Mouse (Mus musculus) heart, postnatal 0 days (tissue): ENCODE measurements around the gene Slc46a2. TPM values are rescaled to one million over a fixed set of nuclear protein-coding genes. Genes with fewer than 3 reads are reported as not detected.
A peak's percentile ranks its signal among the peaks of the same experiment; 100 is the strongest.

Experiments used
- ATAC-seq: fragments of 200-750 bp; cut with Nextera tagmentation; 2 replicates; pipeline ENCODE4 v1.8.0; 2017; ENCODE audit warnings: low read depth, moderate number of reproducible peaks, moderate library complexity; ENCODE audit not compliant: insufficient read depth
- DNase-seq: peaks from one replicate; pipeline ENCODE4 v3.0.0-alpha.2; 2016; ENCODE audit warnings: low spot score
- H3K27ac ChIP-seq: fragments of 300-500 bp; sonication (generic); 2 replicates; pipeline ENCODE4 v1.5.1; 2014; ENCODE audit warnings: low read depth, mild to moderate bottlenecking
- H3K27me3 ChIP-seq: fragments of 300-500 bp; sonication (generic); 2 replicates; pipeline ENCODE4 v1.6.1; 2014; ENCODE audit warnings: low read length, mixed read lengths; ENCODE audit not compliant: control insufficient read depth, insufficient read depth
- H3K36me3 ChIP-seq: fragments of 300-500 bp; sonication (generic); replicated peaks from 2 replicates; pipeline ENCODE4 v1.6.1; 2014; ENCODE audit warnings: low read length, mixed read lengths; ENCODE audit not compliant: control insufficient read depth, insufficient read depth
- H3K4me1 ChIP-seq: fragments of 300-500 bp; sonication (generic); 2 replicates; pipeline ENCODE4 v1.6.1; 2014; ENCODE audit warnings: antibody characterized with exemption; ENCODE audit not compliant: control insufficient read depth, insufficient read depth
- H3K4me2 ChIP-seq: fragments of 300-500 bp; sonication (generic); 2 replicates; pipeline ENCODE4 v1.6.1; 2014; ENCODE audit warnings: low read depth, mild to moderate bottlenecking, low read length, moderate library complexity
- H3K4me3 ChIP-seq: fragments of 300-500 bp; sonication (generic); 2 replicates; pipeline ENCODE4 v1.5.1; 2014; ENCODE audit warnings: low read depth, low read length
- H3K9ac ChIP-seq: fragments of 300-500 bp; sonication (generic); replicated peaks from 2 replicates; pipeline ENCODE4 v1.6.1; 2014; ENCODE audit warnings: low read depth, low read length, mixed read lengths
- H3K9me3 ChIP-seq: fragments of 300-500 bp; sonication (generic); replicated peaks from 2 replicates; pipeline ENCODE4 v1.6.1; 2016; ENCODE audit warnings: low read length; ENCODE audit not compliant: control insufficient read depth
- CTCF ChIP-seq: IDR thresholded peaks from 2 replicates; pipeline ENCODE4 v1.5.1; 2016; ENCODE audit warnings: antibody characterized with exemption, control low read depth, low read depth
- EP300 ChIP-seq: IDR thresholded peaks from 2 replicates; pipeline ENCODE4 v1.6.1; 2016; ENCODE audit warnings: antibody characterized with exemption, low read depth
- WGBS: fragments of 180-500 bp; shearing (Covaris S2); extraction: QIAGEN DNeasy Blood & Tissue Kit; methylation state at CpG from one replicate; pipeline ENCODE4 v1.1.7; 2014; 5-methylcytosine and 5-hydroxymethylcytosine counted together
- polyA plus RNA-seq: library from polyadenylated mRNA; unstranded; fragments of >200 nt; fragmentation: Nextera tagmentation; extraction: Ambion mirVana; gene quantifications from 2 replicates; pipeline ENCODE4 v1.2.1, GENCODE M21; 2015
- total RNA-seq: library from RNA; depleted of rRNA; stranded (reverse); fragments of >200 nt; gene quantifications from 2 replicates; pipeline ENCODE4 v1.2.3, GENCODE M21; 2014; ENCODE audit warnings: low replicate concordance; rRNA removed

Slc46a2 gene
- total and polyA plus RNA-seq, 2 experiments from 2014 or later, result 0.14 to 2.5 TPM

DNA sequence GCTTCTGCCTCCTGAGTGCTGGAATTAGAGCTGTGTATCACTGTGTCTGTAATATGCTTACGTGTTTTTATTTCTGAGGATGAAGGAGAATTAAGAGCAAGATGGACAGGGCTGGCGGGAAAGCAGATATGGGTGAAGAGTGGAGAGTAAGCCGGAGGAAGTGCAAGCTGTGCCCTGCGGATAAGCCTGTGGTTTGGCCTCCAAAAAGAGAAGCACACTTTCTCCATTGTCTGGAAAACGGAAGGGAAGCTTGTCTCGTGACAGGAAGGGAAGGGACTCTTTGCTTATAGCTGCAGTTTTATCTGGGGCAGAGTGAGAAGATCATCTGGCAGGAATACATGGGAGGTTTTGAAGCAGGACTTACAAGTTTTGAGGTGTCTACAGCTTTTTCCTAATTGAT is 51.0 kb downstream of the Slc46a2 start:
- Histone ChIP-seq H3K4me3 (no peak overlapping the region), H3K27me3 (no peaks in the 10 kb centered on the region), H3K9ac (no peak overlapping the region), H3K9me3 (no peaks in the 10 kb centered on the region), H3K36me3 (no peaks in the 10 kb centered on the region), H3K4me2 (no peak overlapping the region), H3K4me1 (peaks cover 3% of the 10 kb centered on the region; the same call in 1 of the 2 replicates), H3K27ac (peak overlapping the region; percentile 46; the same call in 1 of the 2 replicates)
- no peak for DNase-seq
- 47% methylated on average over 6 of the region's 6 CpGs for WGBS
- ATAC-seq, result peak; percentile 43; the same call in 1 of the 2 replicates
- TF ChIP-seq EP300 (no peak), CTCF (no peak)

DNA sequence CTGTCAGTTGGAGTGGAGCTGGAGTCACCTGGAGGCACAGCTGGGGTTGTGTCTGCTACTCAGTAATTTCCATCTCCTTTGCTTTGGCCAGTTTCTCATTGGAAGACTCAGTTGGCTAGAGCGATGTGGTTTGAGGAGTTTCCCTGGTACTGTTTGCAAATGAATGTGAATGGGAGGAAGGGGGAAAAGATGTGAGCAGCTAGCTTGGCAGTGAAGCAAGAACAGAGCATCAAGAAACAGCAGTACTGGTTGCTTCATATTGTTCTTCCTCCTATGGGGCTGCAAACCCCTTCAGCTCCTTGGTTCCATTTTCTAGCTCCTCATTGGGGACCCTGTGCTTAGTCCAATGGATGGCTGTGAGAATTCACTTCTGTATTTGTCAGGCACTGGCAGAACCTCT is 52.5 kb downstream of the Slc46a2 start:
- peaks cover 6% of the 10 kb centered on the region for H3K36me3 ChIP-seq
- no peak for TF ChIP-seq EP300
- H3K27me3 ChIP-seq, result no peaks in the 10 kb centered on the region
- H3K9ac ChIP-seq, result no peak overlapping the region
- no peak overlapping the region for H3K27ac ChIP-seq
- DNase-seq, result no peak
- 68% methylated on average over 1 of the region's 1 CpGs for WGBS
- no peak overlapping the region for H3K4me2 ChIP-seq
- ATAC-seq, result no peak
- no peaks in the 10 kb centered on the region for H3K9me3 ChIP-seq
- H3K4me1 ChIP-seq, result peaks cover 3% of the 10 kb centered on the region; the same call in 1 of the 2 replicates
- no peak overlapping the region for H3K4me3 ChIP-seq

DNA sequence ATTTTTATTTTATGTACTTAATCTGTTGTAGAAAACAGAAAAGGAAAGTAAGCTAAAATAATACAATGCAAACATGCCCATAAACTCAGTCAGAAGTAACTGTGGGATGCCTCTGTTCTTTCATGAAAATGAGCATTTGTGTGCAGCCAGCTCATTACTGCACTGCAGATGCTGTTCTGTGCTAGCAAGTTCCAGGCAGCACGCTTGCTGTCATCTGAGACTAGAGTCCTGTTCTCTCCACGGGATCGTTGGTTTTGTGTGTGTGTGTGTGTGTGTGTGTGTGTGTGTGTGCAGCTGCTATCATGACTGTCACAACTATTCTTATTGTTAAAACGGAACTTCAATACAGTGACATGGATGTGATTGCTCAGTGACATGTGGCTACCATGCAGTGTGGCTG is 53.0 kb downstream of the Slc46a2 start:
- TF ChIP-seq CTCF (no peak), EP300 (no peak)
- H3K9ac ChIP-seq, result no peak overlapping the region
- no peak overlapping the region for H3K27ac ChIP-seq
- H3K9me3 ChIP-seq, result no peaks in the 10 kb centered on the region
- H3K4me1 ChIP-seq, result peaks cover 3% of the 10 kb centered on the region; the same call in 1 of the 2 replicates
- ATAC-seq (no peak), DNase-seq (no peak)
- H3K36me3 ChIP-seq, result peaks cover 9% of the 10 kb centered on the region
- no peaks in the 10 kb centered on the region for H3K27me3 ChIP-seq
- H3K4me3 ChIP-seq, result no peak overlapping the region
- H3K4me2 ChIP-seq, result no peak overlapping the region
- WGBS, result 56% methylated on average over 4 of the region's 4 CpGs

DNA sequence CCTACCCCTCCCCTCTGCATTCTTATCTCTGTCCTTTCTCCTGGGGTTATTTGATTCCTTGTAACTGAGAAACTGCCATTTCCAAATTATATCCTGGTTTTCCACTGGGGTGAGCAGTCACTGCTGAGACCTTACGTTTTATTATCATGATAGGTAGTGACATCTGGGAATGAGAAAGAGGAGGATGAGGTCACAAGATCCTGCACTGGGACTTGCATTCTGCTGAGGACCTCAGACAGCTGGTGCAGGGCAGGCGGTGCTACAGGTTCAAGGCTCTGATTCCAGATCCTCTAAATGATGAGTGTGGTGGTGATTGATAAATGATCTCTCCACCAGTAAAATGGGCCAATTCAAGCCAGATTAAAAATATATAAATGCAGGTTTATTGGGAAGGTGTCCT is 54.4 kb downstream of the Slc46a2 start:
- TF ChIP-seq EP300, result no peak
- no peak for TF ChIP-seq CTCF
- no peak overlapping the region for H3K9ac ChIP-seq
- no peak overlapping the region for H3K27ac ChIP-seq
- H3K4me1 ChIP-seq, result peaks cover 3% of the 10 kb centered on the region; the same call in 1 of the 2 replicates
- DNase-seq (no peak), ATAC-seq (no peak)
- no peak overlapping the region for H3K4me3 ChIP-seq
- H3K36me3 ChIP-seq, result peaks cover 9% of the 10 kb centered on the region
- H3K4me2 ChIP-seq, result no peak overlapping the region
- 69% methylated on average over 2 of the region's 2 CpGs for WGBS
- no peaks in the 10 kb centered on the region for H3K27me3 ChIP-seq
- H3K9me3 ChIP-seq, result no peaks in the 10 kb centered on the region

DNA sequence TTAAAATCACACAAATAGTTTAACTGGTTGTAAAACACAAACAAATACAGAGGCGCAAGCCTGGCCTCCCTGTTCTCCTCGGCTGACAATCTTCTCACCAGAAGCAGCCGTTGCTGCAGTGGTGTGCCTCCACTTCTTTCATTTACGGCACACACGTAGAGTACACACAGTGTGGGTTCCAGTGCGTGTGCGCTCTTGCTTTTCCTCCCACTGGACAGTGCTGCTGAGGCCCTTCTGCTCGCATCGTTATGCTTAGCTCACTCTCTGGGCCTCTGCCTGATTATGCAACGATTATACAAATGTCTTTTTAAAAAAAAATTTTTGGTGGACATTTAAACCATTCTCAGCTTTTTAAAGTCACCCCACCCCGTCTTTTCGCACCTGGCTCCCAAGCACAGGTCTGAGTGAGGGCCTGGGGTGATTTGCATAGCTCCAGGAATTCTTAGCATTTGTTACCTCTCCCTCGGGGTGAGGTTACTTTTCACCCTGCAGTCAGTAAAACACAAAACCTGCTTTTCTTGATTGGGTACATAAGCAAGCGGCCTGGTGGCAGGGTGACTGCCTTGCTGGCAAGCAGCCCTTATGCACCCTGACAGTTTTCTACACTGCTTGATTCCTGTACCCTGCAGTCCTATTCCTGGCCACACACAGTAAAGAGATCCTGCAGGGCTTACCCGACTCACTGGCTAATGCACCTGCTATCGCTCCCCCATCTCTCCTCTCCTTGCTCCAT is 55.0 kb downstream of the Slc46a2 start:
- H3K9me3 ChIP-seq, result no peaks in the 10 kb centered on the region
- H3K36me3 ChIP-seq, result peaks cover 9% of the 10 kb centered on the region
- no peaks in the 10 kb centered on the region for H3K27me3 ChIP-seq
- ATAC-seq, result peak; percentile 34; the same call in 1 of the 2 replicates
- 67% methylated on average over 16 of the region's 16 CpGs for WGBS
- no peak overlapping the region for H3K9ac ChIP-seq
- DNase-seq, result no peak
- H3K27ac ChIP-seq, result no peak overlapping the region
- peaks cover 3% of the 10 kb centered on the region; the same call in 1 of the 2 replicates for H3K4me1 ChIP-seq
- H3K4me3 ChIP-seq, result no peak overlapping the region
- no peak for TF ChIP-seq CTCF
- no peak for TF ChIP-seq EP300
- no peak overlapping the region for H3K4me2 ChIP-seq

Other genes with a start within 250 kb of the Slc46a2 start
- 10.3 and 17.3 TPM in 2 replicates for gene Inip, start 113.5 kb downstream of the Slc46a2 start, total RNA-seq
- gene Inip, start 113.5 kb downstream of the Slc46a2 start, polyA plus RNA-seq, result 23.6 and 25.2 TPM in 2 replicates
- gene Snx30, start 109.2 kb downstream of the Slc46a2 start, total RNA-seq, result 3.7 and 4.5 TPM in 2 replicates
- gene Snx30, start 109.2 kb downstream of the Slc46a2 start, polyA plus RNA-seq, result 2.9 and 3.3 TPM in 2 replicates
- not detected in 2 replicates for gene Mup4, start 45.7 kb upstream of the Slc46a2 start, total RNA-seq
- gene Mup4, start 45.7 kb upstream of the Slc46a2 start, polyA plus RNA-seq, result not detected in 2 replicates
- not detected in 2 replicates for gene Mup6, start 49.2 kb upstream of the Slc46a2 start, total RNA-seq
- gene Mup6, start 49.2 kb upstream of the Slc46a2 start, polyA plus RNA-seq, result not detected in 2 replicates
- not detected in 2 replicates for gene Mup7, start 155.4 kb upstream of the Slc46a2 start, total RNA-seq
- gene Mup7, start 155.4 kb upstream of the Slc46a2 start, polyA plus RNA-seq, result not detected in 2 replicates
- not detected in 2 replicates for gene Mup2, start 239.2 kb upstream of the Slc46a2 start, total RNA-seq
- gene Mup2, start 239.2 kb upstream of the Slc46a2 start, polyA plus RNA-seq, result not detected in 2 replicates